Mouse (Mus musculus) lung, postnatal 0 days (tissue): ENCODE data around the gene Tdrd9. TPM values are rescaled to one million over a fixed set of nuclear protein-coding genes. Genes with fewer than 3 reads are reported as not detected.
"Not testable (repeated sequence)": the region's sequence is repeated elsewhere in the genome, so short reads cannot be mapped to it uniquely, and the experiment has no call there.

Source experiments
- ATAC-seq: fragments of 200-750 bp; cut with Nextera tagmentation; 2 replicates; pipeline ENCODE4 v1.8.0; 2017; ENCODE audit warnings: moderate library complexity
- DNase-seq: peaks from one replicate; pipeline ENCODE4 v3.0.0-alpha.2; 2016; ENCODE audit warnings: low spot score
- H3K27ac ChIP-seq: fragments of 300-500 bp; sonication (generic); 2 replicates; pipeline ENCODE4 v1.5.1; 2014; ENCODE audit warnings: antibody characterized with exemption, mild to moderate bottlenecking, low read length, mixed read lengths
- H3K27me3 ChIP-seq: fragments of 300-500 bp; sonication (generic); replicated peaks from 2 replicates; pipeline ENCODE4 v1.6.1; 2014; ENCODE audit warnings: low read length, mixed read lengths; ENCODE audit not compliant: insufficient read depth
- H3K36me3 ChIP-seq: fragments of 300-500 bp; sonication (generic); 2 replicates; pipeline ENCODE4 v1.6.1; 2014; ENCODE audit warnings: low read length, mixed read lengths; ENCODE audit not compliant: insufficient read depth
- H3K4me1 ChIP-seq: fragments of 300-500 bp; sonication (generic); 2 replicates; pipeline ENCODE4 v1.6.1; 2014; ENCODE audit warnings: antibody characterized with exemption, low read depth, low read length, mixed read lengths; ENCODE audit not compliant: insufficient read depth
- H3K4me2 ChIP-seq: fragments of 300-500 bp; sonication (generic); replicated peaks from 2 replicates; pipeline ENCODE4 v1.6.1; 2014; ENCODE audit warnings: low read depth, mild to moderate bottlenecking, low read length, moderate library complexity, mixed read lengths
- H3K4me3 ChIP-seq: fragments of 300-500 bp; sonication (generic); 2 replicates; pipeline ENCODE4 v1.5.1; 2014; ENCODE audit warnings: low read depth, low read length
- H3K9ac ChIP-seq: fragments of 300-500 bp; sonication (generic); replicated peaks from 2 replicates; pipeline ENCODE4 v1.6.1; 2014; ENCODE audit warnings: low read depth, mild to moderate bottlenecking
- H3K9me3 ChIP-seq: fragments of 300-500 bp; sonication (generic); 2 replicates; pipeline ENCODE4 v1.6.1; 2016; ENCODE audit warnings: low read length, mixed read lengths
- CTCF ChIP-seq: IDR thresholded peaks from 2 replicates; pipeline ENCODE4 v1.5.1; 2016; ENCODE audit warnings: antibody characterized with exemption, mild to moderate bottlenecking
- EP300 ChIP-seq: IDR thresholded peaks from 2 replicates; pipeline ENCODE4 v1.6.1; 2016; ENCODE audit warnings: antibody characterized with exemption, mild to moderate bottlenecking, control low read depth
- WGBS: fragments of 180-500 bp; shearing (Covaris S2); extraction: QIAGEN DNeasy Blood & Tissue Kit; methylation state at CpG from one replicate; pipeline ENCODE4 v1.1.7; 2014; 5-methylcytosine and 5-hydroxymethylcytosine counted together
- polyA plus RNA-seq: library from polyadenylated mRNA; unstranded; fragments of >200 nt; fragmentation: Nextera tagmentation; extraction: Ambion mirVana; gene quantifications from 2 replicates; pipeline ENCODE4 v1.2.1, GENCODE M21; 2015

Gene Tdrd9
- polyA plus RNA-seq, 1 experiment from 2014 or later, result 0.02 TPM

- 38% methylated on average over 11 of the region's 11 CpGs for WGBS
- Histone ChIP-seq H3K4me3 (no peak overlapping the region), H3K27ac (peak overlapping the region; percentile 65), H3K36me3 (no peaks in the 10 kb centered on the region), H3K9me3 (no peaks in the 10 kb centered on the region), H3K4me1 (peaks cover 28% of the 10 kb centered on the region), H3K9ac (no peak overlapping the region), H3K4me2 (no peak overlapping the region), H3K27me3 (no peaks in the 10 kb centered on the region)
- ATAC-seq, result peak; percentile 72
- TF ChIP-seq EP300 (no peak), CTCF (peak; percentile 41)
- DNase-seq, result peak; percentile 82
These were observed 38.2 kb upstream of the Tdrd9 start for GRCm38 (mm10) chr12:111933032-111933704.

GRCm38 (mm10) chr12:111933971-111934370, 37.4 kb upstream of the Tdrd9 start:
- no peak for ATAC-seq
- Histone ChIP-seq H3K4me1 (peaks cover 32% of the 10 kb centered on the region), H3K4me3 (no peak overlapping the region), H3K4me2 (no peak overlapping the region), H3K9me3 (no peaks in the 10 kb centered on the region), H3K9ac (no peak overlapping the region), H3K27ac (0 out of 2 replicates have a peak overlapping the region, but pooled peaks have one; percentile 65), H3K36me3 (no peaks in the 10 kb centered on the region), H3K27me3 (no peaks in the 10 kb centered on the region)
- DNase-seq, result no peak
- 32% methylated on average over 2 of the region's 2 CpGs for WGBS
- TF ChIP-seq CTCF (no peak), EP300 (no peak)

GRCm38 (mm10) chr12:111936706-111937550, 34.4 kb upstream of the Tdrd9 start:
- Histone ChIP-seq H3K27ac (peak overlapping the region; percentile 83), H3K9ac (no peak overlapping the region), H3K4me2 (0 out of 2 replicates have a peak overlapping the region, but pooled peaks have one; percentile 17), H3K27me3 (no peaks in the 10 kb centered on the region), H3K9me3 (no peaks in the 10 kb centered on the region), H3K36me3 (no peaks in the 10 kb centered on the region), H3K4me1 (peaks cover 32% of the 10 kb centered on the region), H3K4me3 (no peak overlapping the region)
- TF ChIP-seq EP300 (peak; percentile 71), CTCF (no peak)
- WGBS, result 21% methylated on average over 24 of the region's 24 CpGs
- ATAC-seq (peak; percentile 89), DNase-seq (peak; percentile 87)

GRCm38 (mm10) chr12:111938623-111939177, 32.7 kb upstream of the Tdrd9 start:
- WGBS, result 29% methylated on average over 1 of the region's 1 CpGs
- Histone ChIP-seq H3K9me3 (no peaks in the 10 kb centered on the region), H3K36me3 (no peaks in the 10 kb centered on the region), H3K27ac (peak overlapping the region; percentile 83), H3K4me1 (peaks cover 28% of the 10 kb centered on the region), H3K4me2 (no peak overlapping the region), H3K9ac (no peak overlapping the region), H3K27me3 (no peaks in the 10 kb centered on the region), H3K4me3 (no peak overlapping the region)
- ATAC-seq (peak; percentile 15; the same call in 1 of the 2 replicates), DNase-seq (no peak)
- TF ChIP-seq EP300 (no peak), CTCF (no peak)

GRCm38 (mm10) chr12:111943421-111944064, 27.8 kb upstream of the Tdrd9 start:
- Histone ChIP-seq H3K4me3 (no peak overlapping the region), H3K27me3 (no peaks in the 10 kb centered on the region)
- WGBS, result 57% methylated on average over 10 of the region's 10 CpGs

GRCm38 (mm10) chr12:111944065-111944987, 27.0 kb upstream of the Tdrd9 start:
- H3K36me3 ChIP-seq, DNase-seq, H3K4me2 ChIP-seq, H3K9me3 ChIP-seq, H3K9ac ChIP-seq, H3K27me3 ChIP-seq, H3K4me3 ChIP-seq: not testable (repeated sequence)
- Histone ChIP-seq H3K4me1 (peaks cover 23% of the 10 kb centered on the region), H3K27ac (peak overlapping the region; percentile 91)
- peak; percentile 58 for ATAC-seq
- 49% methylated on average over 12 of the region's 20 CpGs for WGBS

More at GRCm38 (mm10) chr12:111943421-111944064, 27.8 kb upstream of the Tdrd9 start:
- Histone ChIP-seq H3K4me1 (peaks cover 23% of the 10 kb centered on the region), H3K4me2 (no peak overlapping the region; the same call in 1 of the 2 replicates), H3K36me3 (no peaks in the 10 kb centered on the region), H3K9me3 (no peaks in the 10 kb centered on the region), H3K9ac (no peak overlapping the region), H3K27ac (peak overlapping the region; percentile 57)
- ATAC-seq (no peak), DNase-seq (no peak)
- TF ChIP-seq CTCF, result no peak
- no peak for TF ChIP-seq EP300
